Mouse (Mus musculus) neural tube, embryonic 12.5 days (tissue): ENCODE measurements around the gene Rcan2. TPM values are rescaled to one million over a fixed set of nuclear protein-coding genes. Genes with fewer than 3 reads are reported as not detected.
A peak's percentile ranks its signal among the peaks of the same experiment; 100 is the strongest.

Experiments used
- ATAC-seq: fragments of 200-750 bp; cut with Nextera tagmentation; 2 replicates; pipeline ENCODE4 v1.8.0; 2017; ENCODE audit warnings: low read depth, mild to moderate bottlenecking, moderate TSS enrichment, moderate library complexity; ENCODE audit not compliant: low FRiP score
- H3K27ac ChIP-seq: fragments of 300-500 bp; sonication (generic); 2 replicates; pipeline ENCODE4 v1.5.1; 2016
- H3K27me3 ChIP-seq: fragments of 300-500 bp; sonication (generic); replicated peaks from 2 replicates; pipeline ENCODE4 v1.6.1; 2016; ENCODE audit warnings: mild to moderate bottlenecking
- H3K36me3 ChIP-seq: fragments of 300-500 bp; sonication (generic); 2 replicates; pipeline ENCODE4 v1.6.1; 2016; ENCODE audit warnings: mild to moderate bottlenecking
- H3K4me1 ChIP-seq: fragments of 300-500 bp; sonication (generic); 2 replicates; pipeline ENCODE4 v1.6.1; 2016
- H3K4me2 ChIP-seq: fragments of 300-500 bp; sonication (generic); replicated peaks from 2 replicates; pipeline ENCODE4 v1.6.1; 2016; ENCODE audit warnings: mild to moderate bottlenecking
- H3K4me3 ChIP-seq: fragments of 300-500 bp; sonication (generic); 2 replicates; pipeline ENCODE4 v1.5.1; 2016
- H3K9ac ChIP-seq: fragments of 300-500 bp; sonication (generic); 2 replicates; pipeline ENCODE4 v1.6.1; 2016; ENCODE audit warnings: mild to moderate bottlenecking
- H3K9me3 ChIP-seq: fragments of 300-500 bp; sonication (generic); 2 replicates; pipeline ENCODE4 v1.6.1; 2016; ENCODE audit warnings: mild to moderate bottlenecking
- WGBS: fragments of 180-500 bp; shearing (Covaris S2); methylation state at CpG from one replicate; pipeline ENCODE4 v1.1.7; 2016; 5-methylcytosine and 5-hydroxymethylcytosine counted together
- polyA plus RNA-seq: library from polyadenylated mRNA; unstranded; fragments of >200 nt; fragmentation: Nextera tagmentation; extraction: Ambion mirVana; gene quantifications from 2 replicates; pipeline ENCODE4 v1.2.1, GENCODE M21; 2016

The Rcan2 gene
- polyA plus RNA-seq, 1 experiment from 2014 or later, result 48.8 TPM

GRCm38 (mm10) chr17:44029616-44030015, 228.5 kb downstream of the Rcan2 start:
- no peak overlapping the region for H3K4me3 ChIP-seq
- no peak overlapping the region for H3K27ac ChIP-seq
- H3K27me3 ChIP-seq, result no peaks in the 10 kb centered on the region
- peaks cover 9% of the 10 kb centered on the region for H3K4me1 ChIP-seq
- no peak overlapping the region for H3K4me2 ChIP-seq
- no peak for ATAC-seq
- no peaks in the 10 kb centered on the region for H3K9me3 ChIP-seq
- 70% methylated on average over 5 of the region's 5 CpGs for WGBS
- H3K36me3 ChIP-seq, result no peaks in the 10 kb centered on the region
- no peak overlapping the region for H3K9ac ChIP-seq

GRCm38 (mm10) chr17:44030776-44031587, 229.8 kb downstream of the Rcan2 start:
- Histone ChIP-seq H3K4me2 (no peak overlapping the region), H3K36me3 (no peaks in the 10 kb centered on the region), H3K27me3 (no peaks in the 10 kb centered on the region), H3K4me1 (peaks cover 4% of the 10 kb centered on the region), H3K4me3 (no peak overlapping the region), H3K27ac (no peak overlapping the region), H3K9ac (no peak overlapping the region), H3K9me3 (no peaks in the 10 kb centered on the region)
- 57% methylated on average over 3 of the region's 3 CpGs for WGBS
- ATAC-seq, result no peak

GRCm38 (mm10) chr17:44035005-44035404, 233.9 kb downstream of the Rcan2 start:
- Histone ChIP-seq H3K9me3 (no peaks in the 10 kb centered on the region), H3K9ac (no peak overlapping the region), H3K27me3 (no peaks in the 10 kb centered on the region), H3K4me3 (no peak overlapping the region), H3K4me1 (no peaks in the 10 kb centered on the region), H3K27ac (no peak overlapping the region), H3K36me3 (no peaks in the 10 kb centered on the region), H3K4me2 (no peak overlapping the region)
- no peak for ATAC-seq
- WGBS, result 100% methylated on average over 1 of the region's 1 CpGs

DNA sequence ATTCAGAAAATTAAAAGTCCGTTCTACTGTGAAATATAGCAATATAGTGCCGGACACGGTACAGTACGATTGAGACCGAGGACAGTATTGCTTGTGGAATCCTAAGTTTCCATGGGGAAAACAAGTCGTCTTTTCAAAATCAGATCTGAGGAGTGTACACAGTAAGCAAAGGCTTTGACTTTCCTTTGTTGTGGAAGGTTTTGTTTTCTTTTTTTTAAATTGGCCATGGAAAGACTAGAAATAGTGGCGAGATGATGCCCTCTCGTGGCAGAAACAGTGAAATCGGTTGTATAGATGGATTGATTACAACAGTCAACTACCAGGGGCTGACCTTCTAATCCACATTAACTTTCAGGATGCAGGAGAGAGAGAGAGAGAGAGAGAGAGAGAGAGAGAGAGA, 237.5 kb downstream of the Rcan2 start:
- 0 out of 2 replicates have a peak, but pooled peaks have one; percentile 41 for ATAC-seq
- Histone ChIP-seq H3K36me3 (no peaks in the 10 kb centered on the region), H3K9me3 (no peaks in the 10 kb centered on the region)

GRCm38 (mm10) chr17:44040449-44040848, 239.3 kb downstream of the Rcan2 start:
- WGBS, result 92% methylated on average over 2 of the region's 2 CpGs
- no peaks in the 10 kb centered on the region for H3K27me3 ChIP-seq
- no peaks in the 10 kb centered on the region for H3K9me3 ChIP-seq
- no peaks in the 10 kb centered on the region for H3K36me3 ChIP-seq
- ATAC-seq, result no peak
- no peak overlapping the region for H3K4me3 ChIP-seq
- no peak overlapping the region for H3K27ac ChIP-seq
- H3K4me1 ChIP-seq, result no peaks in the 10 kb centered on the region
- no peak overlapping the region for H3K9ac ChIP-seq
- H3K4me2 ChIP-seq, result no peak overlapping the region

More for the DNA sequence above, 237.5 kb downstream of the Rcan2 start:
- Histone ChIP-seq H3K4me3 (no peak overlapping the region), H3K4me2 (no peak overlapping the region), H3K27ac (no peak overlapping the region), H3K27me3 (no peaks in the 10 kb centered on the region), H3K4me1 (no peaks in the 10 kb centered on the region), H3K9ac (no peak overlapping the region)
- WGBS, result 66% methylated on average over 9 of the region's 9 CpGs

DNA sequence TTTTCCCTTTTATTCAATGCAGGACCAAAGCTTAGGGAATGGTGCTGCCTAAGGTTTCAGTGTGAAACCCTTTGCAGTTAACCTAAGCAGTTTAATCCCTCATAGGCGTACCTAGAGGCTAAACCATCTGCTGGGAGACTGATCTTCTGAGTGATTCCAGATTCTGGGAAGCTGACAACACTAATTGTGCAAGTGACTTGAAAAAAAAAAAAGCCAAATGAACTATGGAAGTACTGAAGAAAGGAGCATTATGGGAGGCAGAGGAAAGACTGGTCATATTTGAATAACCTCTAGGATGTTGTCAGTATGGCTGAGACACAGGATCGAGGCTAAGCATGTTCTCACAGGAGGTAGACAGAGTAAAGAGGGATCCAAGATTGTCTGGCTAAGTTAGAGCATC, 241.2 kb downstream of the Rcan2 start:
- no peaks in the 10 kb centered on the region for H3K4me1 ChIP-seq
- 82% methylated on average over 2 of the region's 2 CpGs for WGBS
- no peak overlapping the region for H3K4me3 ChIP-seq
- H3K36me3 ChIP-seq, result no peaks in the 10 kb centered on the region
- no peak for ATAC-seq
- H3K27ac ChIP-seq, result no peak overlapping the region
- no peaks in the 10 kb centered on the region for H3K9me3 ChIP-seq
- H3K9ac ChIP-seq, result no peak overlapping the region
- H3K4me2 ChIP-seq, result no peak overlapping the region
- no peaks in the 10 kb centered on the region for H3K27me3 ChIP-seq

- Histone ChIP-seq H3K4me3 (no peak overlapping the region), H3K4me2 (no peak overlapping the region), H3K4me1 (no peaks in the 10 kb centered on the region), H3K27ac (no peak overlapping the region), H3K36me3 (no peaks in the 10 kb centered on the region), H3K9ac (no peak overlapping the region), H3K9me3 (no peaks in the 10 kb centered on the region), H3K27me3 (no peaks in the 10 kb centered on the region)
- WGBS, result 92% methylated on average over 8 of the region's 8 CpGs
- no peak for ATAC-seq
These were observed 241.7 kb downstream of the Rcan2 start for GRCm38 (mm10) chr17:44042861-44043260.

DNA sequence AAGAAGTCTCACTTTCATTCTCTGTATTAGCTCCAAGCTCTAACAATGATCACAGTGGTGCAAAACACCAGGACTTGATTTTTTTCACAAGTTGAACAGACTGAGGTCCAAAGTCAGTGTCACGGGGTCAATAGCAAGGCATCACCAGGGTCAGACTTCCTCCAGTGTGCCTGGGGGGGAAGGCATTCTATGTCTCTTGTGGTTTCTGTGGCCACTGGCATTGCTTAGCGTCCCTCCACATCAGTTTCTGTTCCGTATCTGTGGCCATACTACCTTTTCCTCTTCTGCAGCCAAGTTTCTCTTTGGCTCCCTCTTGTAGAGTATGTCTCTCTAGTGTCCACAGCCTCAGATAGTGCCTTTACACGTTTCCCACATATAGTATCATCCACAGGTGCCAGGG, 252.3 kb downstream of the Rcan2 start:
- Histone ChIP-seq H3K9ac (no peak overlapping the region), H3K4me2 (no peak overlapping the region), H3K4me1 (no peaks in the 10 kb centered on the region), H3K27ac (no peak overlapping the region), H3K27me3 (no peaks in the 10 kb centered on the region), H3K36me3 (no peaks in the 10 kb centered on the region), H3K4me3 (no peak overlapping the region), H3K9me3 (no peaks in the 10 kb centered on the region)
- no peak for ATAC-seq
- 73% methylated on average over 4 of the region's 4 CpGs for WGBS

- no peak for ATAC-seq
- no peak overlapping the region for H3K4me3 ChIP-seq
- no peaks in the 10 kb centered on the region for H3K9me3 ChIP-seq
- H3K9ac ChIP-seq, result no peak overlapping the region
- no peaks in the 10 kb centered on the region for H3K27me3 ChIP-seq
- no peak overlapping the region for H3K4me2 ChIP-seq
- no peaks in the 10 kb centered on the region for H3K4me1 ChIP-seq
- no peak overlapping the region for H3K27ac ChIP-seq
- WGBS, result 91% methylated on average over 1 of the region's 1 CpGs
- H3K36me3 ChIP-seq, result no peaks in the 10 kb centered on the region
These were observed 256.0 kb downstream of the Rcan2 start for GRCm38 (mm10) chr17:44057123-44057522.

- Histone ChIP-seq H3K4me3 (no peak overlapping the region), H3K4me1 (no peaks in the 10 kb centered on the region), H3K27ac (no peak overlapping the region), H3K27me3 (no peaks in the 10 kb centered on the region), H3K9ac (no peak overlapping the region), H3K9me3 (no peaks in the 10 kb centered on the region), H3K4me2 (no peak overlapping the region), H3K36me3 (no peaks in the 10 kb centered on the region)
- ATAC-seq, result no peak
These were observed 257.0 kb downstream of the Rcan2 start for GRCm38 (mm10) chr17:44058145-44058544.

DNA sequence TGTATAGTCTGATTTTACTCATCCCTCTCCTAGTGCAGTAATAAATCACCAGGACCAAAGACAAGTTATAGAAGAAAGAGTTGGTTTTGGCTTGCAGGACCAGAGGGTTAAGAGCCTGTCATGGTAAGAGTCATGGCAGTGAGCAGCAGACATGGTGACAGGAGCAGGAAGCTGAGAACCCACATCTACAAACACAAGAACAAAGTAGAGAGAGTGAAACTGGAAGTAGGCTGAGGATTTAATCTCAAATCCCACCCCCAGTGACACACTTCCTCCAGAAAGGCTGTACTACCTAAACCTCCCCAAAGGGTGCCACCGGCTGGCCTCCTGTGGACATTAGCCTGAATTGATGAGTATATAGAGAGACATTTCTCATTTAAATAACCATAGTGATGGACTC, 259.6 kb downstream of the Rcan2 start:
- Histone ChIP-seq H3K27ac (no peak overlapping the region), H3K4me1 (no peaks in the 10 kb centered on the region), H3K4me2 (no peak overlapping the region), H3K36me3 (no peaks in the 10 kb centered on the region), H3K4me3 (no peak overlapping the region), H3K27me3 (no peaks in the 10 kb centered on the region), H3K9ac (no peak overlapping the region), H3K9me3 (no peaks in the 10 kb centered on the region)
- no peak for ATAC-seq
- 97% methylated on average over 1 of the region's 1 CpGs for WGBS

- no peak overlapping the region for H3K27ac ChIP-seq
- ATAC-seq, result no peak
- H3K4me2 ChIP-seq, result no peak overlapping the region
- no peaks in the 10 kb centered on the region for H3K27me3 ChIP-seq
- H3K9me3 ChIP-seq, result no peaks in the 10 kb centered on the region
- H3K4me1 ChIP-seq, result no peaks in the 10 kb centered on the region
- 79% methylated on average over 5 of the region's 5 CpGs for WGBS
- no peaks in the 10 kb centered on the region for H3K36me3 ChIP-seq
- H3K9ac ChIP-seq, result no peak overlapping the region
- H3K4me3 ChIP-seq, result no peak overlapping the region
These were observed 260.2 kb downstream of the Rcan2 start for GRCm38 (mm10) chr17:44061289-44061890.

DNA sequence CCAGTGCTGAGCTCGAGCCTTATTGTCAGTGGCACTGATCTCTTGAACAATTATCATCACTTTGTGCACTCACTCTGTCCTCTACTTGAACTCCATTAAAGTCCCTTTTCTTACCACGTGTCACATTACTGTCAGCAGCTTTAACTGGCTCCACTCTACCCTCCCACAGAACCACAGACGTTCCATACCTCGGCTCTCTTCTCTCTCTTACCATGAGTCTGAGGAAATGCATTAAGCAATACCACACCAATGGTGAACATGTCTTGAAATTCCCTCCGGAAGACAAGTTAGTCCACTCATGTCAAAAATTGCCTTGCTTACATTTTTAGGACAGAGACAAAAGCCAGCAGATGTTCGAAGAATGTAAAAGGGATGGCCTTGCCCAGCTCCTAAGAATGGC, 267.7 kb downstream of the Rcan2 start:
- no peak for ATAC-seq
- Histone ChIP-seq H3K9me3 (no peaks in the 10 kb centered on the region), H3K4me2 (no peak overlapping the region), H3K4me3 (no peak overlapping the region), H3K9ac (no peak overlapping the region), H3K36me3 (no peaks in the 10 kb centered on the region), H3K4me1 (no peaks in the 10 kb centered on the region), H3K27me3 (no peaks in the 10 kb centered on the region), H3K27ac (no peak overlapping the region)
- WGBS, result 77% methylated on average over 6 of the region's 6 CpGs
